Mouse (Mus musculus): ENCODE data around the gene Tyrobp. TPM values are rescaled to one million over a fixed set of nuclear protein-coding genes. Genes with fewer than 3 reads are reported as not detected.

The Tyrobp gene
- polyA plus RNA-seq, 1 experiment from 2014 or later = 28.7 TPM

GRCm38 (mm10) chr7:30430191-30430590 is 16.6 kb downstream of the Tyrobp start:
- Histone ChIP-seq H3K27me3 (replicated peaks) (peaks cover 7% of the 10 kb centered on the region), H3K4me1 (no peaks in the 10 kb centered on the region), H3K27ac (replicated peaks) (no peak overlapping the region), H3K9ac (no peak overlapping the region), H3K4me3 (no peak overlapping the region), H3K9me3 (no peaks in the 10 kb centered on the region), H3K4me2 (no peak overlapping the region), H3K36me3 (peaks cover 27% of the 10 kb centered on the region)
- no peak for ATAC-seq (ENCODE audit: extremely low read depth, insufficient number of reproducible peaks, low FRiP score, low TSS enrichment)
- WGBS = 24% methylated on average over 2 of the region's 2 CpGs

- Histone ChIP-seq H3K9me3 (no peaks in the 10 kb centered on the region), H3K27me3 (replicated peaks) (peaks cover 23% of the 10 kb centered on the region), H3K27ac (replicated peaks) (no peak overlapping the region), H3K4me1 (no peaks in the 10 kb centered on the region), H3K36me3 (peaks cover 18% of the 10 kb centered on the region), H3K9ac (no peak overlapping the region), H3K4me3 (no peak overlapping the region), H3K4me2 (no peak overlapping the region)
- 12% methylated on average over 3 of the region's 3 CpGs for WGBS
- no peak for ATAC-seq (ENCODE audit: extremely low read depth, insufficient number of reproducible peaks, low FRiP score, low TSS enrichment)
Observed at GRCm38 (mm10) chr7:30431793-30432192, 18.2 kb downstream of the Tyrobp start.

- H3K4me3 ChIP-seq = no peak overlapping the region
- H3K9me3 ChIP-seq = no peaks in the 10 kb centered on the region
- peaks cover 4% of the 10 kb centered on the region; the same call in 1 of the 2 replicates for H3K36me3 ChIP-seq
- no peak overlapping the region for H3K27ac ChIP-seq (replicated peaks)
- no peak for ATAC-seq (ENCODE audit: extremely low read depth, insufficient number of reproducible peaks, low FRiP score, low TSS enrichment)
- H3K27me3 ChIP-seq (replicated peaks) = peaks cover 43% of the 10 kb centered on the region
- H3K4me2 ChIP-seq = no peak overlapping the region
- H3K4me1 ChIP-seq = no peaks in the 10 kb centered on the region
- 2% methylated on average over 10 of the region's 10 CpGs for WGBS
- H3K9ac ChIP-seq = no peak overlapping the region
Observed at GRCm38 (mm10) chr7:30434238-30434637, 20.7 kb downstream of the Tyrobp start.

GRCm38 (mm10) chr7:30434701-30435100 is 21.1 kb downstream of the Tyrobp start:
- Histone ChIP-seq H3K4me2 (no peak overlapping the region), H3K27ac (replicated peaks) (no peak overlapping the region), H3K36me3 (peaks cover 4% of the 10 kb centered on the region; the same call in 1 of the 2 replicates), H3K9ac (no peak overlapping the region), H3K4me3 (no peak overlapping the region), H3K4me1 (no peaks in the 10 kb centered on the region), H3K9me3 (no peaks in the 10 kb centered on the region), H3K27me3 (replicated peaks) (peaks cover 46% of the 10 kb centered on the region)
- no peak for ATAC-seq (ENCODE audit: extremely low read depth, insufficient number of reproducible peaks, low FRiP score, low TSS enrichment)
- WGBS = 60% methylated on average over 10 of the region's 10 CpGs

GRCm38 (mm10) chr7:30435156-30435555 is 21.6 kb downstream of the Tyrobp start:
- Histone ChIP-seq H3K27me3 (replicated peaks) (peaks cover 51% of the 10 kb centered on the region), H3K4me2 (no peak overlapping the region), H3K4me3 (no peak overlapping the region), H3K4me1 (no peaks in the 10 kb centered on the region), H3K9me3 (no peaks in the 10 kb centered on the region), H3K27ac (replicated peaks) (no peak overlapping the region), H3K9ac (no peak overlapping the region), H3K36me3 (peaks cover 4% of the 10 kb centered on the region; the same call in 1 of the 2 replicates)
- no peak for ATAC-seq (ENCODE audit: extremely low read depth, insufficient number of reproducible peaks, low FRiP score, low TSS enrichment)
- WGBS = 33% methylated on average over 9 of the region's 9 CpGs

GRCm38 (mm10) chr7:30436879-30437278 is 23.3 kb downstream of the Tyrobp start:
- Histone ChIP-seq H3K4me1 (no peaks in the 10 kb centered on the region), H3K9ac (no peak overlapping the region), H3K4me2 (no peak overlapping the region), H3K27me3 (replicated peaks) (peaks cover 62% of the 10 kb centered on the region), H3K9me3 (no peaks in the 10 kb centered on the region), H3K4me3 (no peak overlapping the region), H3K36me3 (peaks cover 4% of the 10 kb centered on the region; the same call in 1 of the 2 replicates), H3K27ac (replicated peaks) (no peak overlapping the region)
- 18% methylated on average over 10 of the region's 10 CpGs for WGBS
- ATAC-seq (ENCODE audit: extremely low read depth, insufficient number of reproducible peaks, low FRiP score, low TSS enrichment) = no peak

- peaks cover 9% of the 10 kb centered on the region for H3K4me1 ChIP-seq
- peaks cover 4% of the 10 kb centered on the region; the same call in 1 of the 2 replicates for H3K36me3 ChIP-seq
- peaks cover 89% of the 10 kb centered on the region for H3K27me3 ChIP-seq (replicated peaks)
- H3K27ac ChIP-seq (replicated peaks) = no peak overlapping the region
- WGBS = 68% methylated on average over 13 of the region's 13 CpGs
- no peak overlapping the region for H3K4me3 ChIP-seq
- no peak for ATAC-seq (ENCODE audit: extremely low read depth, insufficient number of reproducible peaks, low FRiP score, low TSS enrichment)
- no peaks in the 10 kb centered on the region for H3K9me3 ChIP-seq
- no peak overlapping the region for H3K9ac ChIP-seq
- H3K4me2 ChIP-seq = no peak overlapping the region
Observed at GRCm38 (mm10) chr7:30439734-30440133, 26.2 kb downstream of the Tyrobp start.

- Histone ChIP-seq H3K9ac (no peak overlapping the region), H3K4me2 (no peak overlapping the region), H3K27me3 (replicated peaks) (peaks cover 89% of the 10 kb centered on the region), H3K9me3 (no peaks in the 10 kb centered on the region), H3K36me3 (peaks cover 4% of the 10 kb centered on the region; the same call in 1 of the 2 replicates), H3K4me1 (peaks cover 17% of the 10 kb centered on the region), H3K27ac (replicated peaks) (no peak overlapping the region), H3K4me3 (no peak overlapping the region)
- no peak for ATAC-seq (ENCODE audit: extremely low read depth, insufficient number of reproducible peaks, low FRiP score, low TSS enrichment)
- WGBS = 24% methylated on average over 4 of the region's 5 CpGs
Observed at GRCm38 (mm10) chr7:30440697-30441096, 27.1 kb downstream of the Tyrobp start.

GRCm38 (mm10) chr7:30443696-30444095 is 30.1 kb downstream of the Tyrobp start:
- ATAC-seq (ENCODE audit: extremely low read depth, insufficient number of reproducible peaks, low FRiP score, low TSS enrichment) = no peak
- Histone ChIP-seq H3K27me3 (replicated peaks) (peaks cover 75% of the 10 kb centered on the region), H3K27ac (replicated peaks) (no peak overlapping the region), H3K4me1 (peaks cover 17% of the 10 kb centered on the region), H3K9me3 (no peaks in the 10 kb centered on the region), H3K9ac (no peak overlapping the region), H3K4me2 (peak overlapping the region; percentile 84), H3K36me3 (no peaks in the 10 kb centered on the region), H3K4me3 (peak overlapping the region; percentile 66; the same call in 1 of the 2 replicates)
- WGBS = 17% methylated on average over 9 of the region's 9 CpGs

GRCm38 (mm10) chr7:30444154-30444970 is 30.8 kb downstream of the Tyrobp start:
- WGBS = under 1% methylated on average over 38 of the region's 38 CpGs
- no peak for ATAC-seq (ENCODE audit: extremely low read depth, insufficient number of reproducible peaks, low FRiP score, low TSS enrichment)
- H3K4me1 ChIP-seq = peaks cover 17% of the 10 kb centered on the region
- H3K27me3 ChIP-seq (replicated peaks) = peaks cover 69% of the 10 kb centered on the region
- no peaks in the 10 kb centered on the region for H3K9me3 ChIP-seq
- H3K4me2 ChIP-seq = peak overlapping the region; percentile 84
- no peak overlapping the region for H3K27ac ChIP-seq (replicated peaks)
- H3K9ac ChIP-seq = peak overlapping the region; percentile 80
- H3K36me3 ChIP-seq = no peaks in the 10 kb centered on the region
- H3K4me3 ChIP-seq = peak overlapping the region; percentile 66

- Histone ChIP-seq H3K4me3 (peak within 1 kb of the TSS; percentile 66), H3K9me3 (no peaks in the 10 kb centered on the region), H3K4me2 (peak within 1 kb of the TSS; percentile 84), H3K27me3 (replicated peaks) (peaks cover 69% of the 10 kb centered on the region), H3K4me1 (peaks cover 17% of the 10 kb centered on the region), H3K36me3 (no peaks in the 10 kb centered on the region), H3K27ac (replicated peaks) (peak within 1 kb of the TSS; percentile 10; the same call in 1 of the 2 replicates), H3K9ac (peak within 1 kb of the TSS; percentile 80)
- WGBS = 0% methylated on average over 62 of the region's 72 CpGs
- peak; percentile 41; the same call in 1 of the 2 replicates for ATAC-seq (ENCODE audit: extremely low read depth, insufficient number of reproducible peaks, low FRiP score, low TSS enrichment)
Observed at GRCm38 (mm10) chr7:30444971-30445751, 31.6 kb downstream of the Tyrobp start, which contains the start of gene Aplp1. Aplp1 (minus strand) TSS chr7:30445535.

Data from heart, embryonic 13.5 days (tissue).